Mouse (Mus musculus) urinary bladder, postnatal 4 days (tissue): ENCODE data around the gene Clp1.
"Not testable (repeated sequence)": the region's sequence is repeated elsewhere in the genome, so short reads cannot be mapped to it uniquely, and the experiment has no call there.

Source experiments
- DNase-seq, 2 experiments: peaks; one replicate each; pipeline ENCODE4 v3.0.0; 2021 to 2022; ENCODE audit warnings: low spot score in 2 of 2

The Clp1 gene

DNA sequence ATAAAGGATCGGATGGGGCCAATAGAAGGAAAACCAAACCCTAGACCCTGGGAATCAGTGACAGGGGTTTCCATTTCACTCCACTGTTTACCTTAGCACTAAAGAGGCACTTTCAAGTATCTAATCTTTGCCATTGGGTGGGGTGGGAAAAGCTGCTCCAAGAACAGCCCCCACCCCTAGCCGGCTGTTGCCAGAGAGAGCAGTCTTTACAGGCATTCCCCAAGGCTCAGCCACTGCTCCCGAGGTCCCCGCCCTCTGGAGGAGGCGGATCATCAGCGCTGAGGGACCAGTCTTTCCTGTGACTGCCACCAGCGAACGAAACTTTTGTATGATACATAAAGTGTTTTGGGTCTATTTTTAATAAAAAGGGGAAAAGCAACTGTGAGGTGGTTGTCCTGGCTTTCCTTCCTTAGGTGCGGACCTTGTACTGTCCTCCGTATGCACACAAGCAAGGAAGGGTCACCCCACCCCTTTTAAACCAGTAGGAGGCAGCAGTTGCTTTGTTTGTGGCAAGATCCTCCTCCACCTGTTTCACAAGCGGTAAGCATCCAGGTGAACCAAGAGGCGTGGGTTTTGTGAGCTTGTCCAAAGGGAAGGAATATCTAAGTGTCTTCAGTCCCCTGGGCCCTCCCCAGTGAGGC lies 11.2 kb upstream of the Clp1 start:
- peak; percentile 37 to 62 for DNase-seq

DNA sequence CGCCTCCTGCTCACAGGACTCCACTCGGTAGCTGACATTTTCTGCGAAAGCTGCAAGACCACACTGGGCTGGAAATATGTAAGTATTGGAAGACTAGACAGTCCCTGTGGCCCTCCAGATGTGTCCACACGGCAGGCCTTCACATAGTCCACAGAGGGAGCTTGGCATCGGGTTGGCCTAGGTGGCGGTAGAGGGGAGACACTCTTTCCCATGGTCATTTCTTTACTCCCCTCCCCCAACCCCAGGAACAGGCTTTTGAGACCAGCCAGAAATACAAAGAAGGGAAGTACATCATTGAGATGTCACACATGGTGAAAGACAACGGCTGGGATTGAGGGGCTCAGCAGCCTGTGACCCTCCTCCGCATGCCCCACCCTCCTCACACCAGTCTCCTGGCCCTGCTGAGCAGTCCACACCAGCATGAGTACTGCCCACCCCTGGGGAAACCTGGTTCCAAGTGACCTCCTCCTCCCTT lies 10.3 kb upstream of the Clp1 start:
- DNase-seq, result no peak

DNA sequence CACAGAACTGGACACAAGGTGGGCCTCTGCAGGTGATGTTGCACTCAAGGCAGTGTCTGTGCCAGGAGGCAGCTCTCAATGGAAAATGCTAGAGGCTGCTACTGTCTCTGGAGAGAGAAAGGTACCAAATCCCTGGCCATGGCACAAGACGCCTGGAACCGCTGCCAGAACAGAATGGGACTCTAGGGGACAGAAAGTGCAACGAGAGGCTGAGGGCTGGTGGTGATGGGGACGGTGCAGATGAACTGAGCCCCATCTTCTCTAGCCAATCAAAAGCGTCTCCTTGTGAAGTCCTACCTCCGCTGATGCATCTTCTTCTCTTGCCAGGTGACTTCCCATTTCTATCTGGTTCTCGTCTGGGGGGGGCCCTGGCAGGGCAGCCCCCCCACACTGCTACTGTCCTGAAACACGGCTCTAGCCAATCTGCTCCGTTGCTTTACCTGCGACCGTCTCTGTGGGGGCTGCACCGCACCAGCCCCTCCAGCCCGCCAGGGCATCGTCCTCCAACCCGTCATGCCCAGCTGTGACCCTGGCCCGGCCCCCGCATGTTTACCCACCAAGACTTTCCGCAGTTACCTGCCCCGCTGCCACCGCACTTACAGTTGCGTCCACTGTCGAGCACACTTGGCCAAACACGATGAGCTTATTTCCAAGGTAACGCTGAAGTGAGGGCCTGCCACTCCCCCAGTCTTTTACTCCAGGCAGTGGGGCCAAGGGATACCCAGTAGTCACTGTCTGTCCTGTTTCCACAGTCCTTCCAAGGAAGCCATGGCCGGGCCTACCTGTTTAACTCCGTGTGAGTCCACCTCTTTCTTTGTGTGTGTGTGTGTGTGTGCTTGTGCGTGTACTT lies 9.4 kb upstream of the Clp1 start:
- no peak for DNase-seq

DNA sequence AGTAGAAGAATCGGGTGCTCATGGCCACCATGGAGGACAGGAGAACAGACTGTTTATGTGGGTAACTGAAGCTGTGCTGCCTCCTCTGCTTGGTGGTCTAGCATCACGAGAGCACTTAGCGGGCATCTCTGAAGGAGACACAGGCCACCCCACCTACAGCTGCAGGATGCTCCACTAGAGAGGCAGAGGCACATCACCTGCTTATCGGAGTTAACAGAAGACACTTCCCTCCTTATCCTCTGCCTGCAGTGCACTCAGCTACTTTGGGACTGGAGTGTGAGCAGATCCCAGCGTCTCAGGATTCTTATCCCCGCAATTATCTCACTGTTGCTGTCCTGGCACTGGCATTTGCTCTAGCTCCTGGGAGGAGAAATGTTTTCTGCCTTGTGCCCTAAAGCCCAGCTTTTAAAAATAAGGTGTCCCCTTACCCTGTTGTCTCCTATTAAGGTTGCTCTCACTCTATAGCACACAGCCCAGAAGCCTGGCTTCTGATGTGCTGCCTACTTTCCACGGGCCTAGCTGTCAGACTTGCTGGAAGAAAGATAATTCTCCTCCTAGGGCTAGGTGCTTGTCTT lies 8.3 kb upstream of the Clp1 start:
- DNase-seq, result no peak

DNA sequence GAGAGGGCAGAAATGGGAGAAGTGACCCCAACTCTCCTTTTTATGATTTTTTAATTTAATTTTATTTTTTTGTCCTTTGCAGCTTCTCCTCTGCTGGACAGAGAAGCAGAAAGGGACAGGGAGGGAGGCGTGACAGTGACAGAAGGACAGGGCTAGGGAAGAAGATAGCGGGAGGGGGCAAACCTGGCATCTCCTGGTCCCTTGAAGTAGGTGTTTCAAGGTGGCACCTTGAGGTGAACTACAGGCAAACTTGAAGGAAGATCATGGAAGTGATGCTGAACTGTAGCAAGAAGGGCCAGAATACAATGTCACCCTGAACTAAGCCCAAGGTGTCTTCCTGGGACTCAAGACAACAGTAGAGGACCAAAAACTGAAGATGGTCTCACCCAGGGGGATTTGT lies 7.8 kb upstream of the Clp1 start:
- DNase-seq, result no peak

DNA sequence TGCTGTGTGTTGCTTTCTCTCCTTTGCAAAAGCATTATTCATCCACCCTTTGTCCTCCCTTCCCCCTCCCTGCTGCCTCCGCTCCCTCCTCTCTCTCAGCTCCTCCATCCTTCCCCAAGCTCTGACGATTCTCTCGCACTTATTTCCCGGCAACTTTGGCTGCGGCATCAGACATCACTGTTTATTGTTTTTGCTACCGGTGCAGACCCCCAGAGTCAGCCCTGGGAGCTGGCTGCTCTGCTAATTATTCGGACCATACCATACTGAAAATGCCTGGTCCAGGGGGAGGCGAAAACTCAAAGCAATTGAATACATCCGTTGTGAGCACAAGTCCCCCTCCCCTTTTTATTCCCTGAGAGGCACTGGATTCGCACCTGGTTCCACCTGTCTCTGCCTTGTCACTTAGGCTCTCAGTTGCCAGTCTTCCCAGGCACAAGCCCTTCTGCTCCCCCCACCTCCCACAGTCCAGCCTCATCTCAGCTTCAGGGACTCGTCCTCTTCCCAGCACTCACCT lies 7.3 kb upstream of the Clp1 start:
- DNase-seq, result no peak

DNA sequence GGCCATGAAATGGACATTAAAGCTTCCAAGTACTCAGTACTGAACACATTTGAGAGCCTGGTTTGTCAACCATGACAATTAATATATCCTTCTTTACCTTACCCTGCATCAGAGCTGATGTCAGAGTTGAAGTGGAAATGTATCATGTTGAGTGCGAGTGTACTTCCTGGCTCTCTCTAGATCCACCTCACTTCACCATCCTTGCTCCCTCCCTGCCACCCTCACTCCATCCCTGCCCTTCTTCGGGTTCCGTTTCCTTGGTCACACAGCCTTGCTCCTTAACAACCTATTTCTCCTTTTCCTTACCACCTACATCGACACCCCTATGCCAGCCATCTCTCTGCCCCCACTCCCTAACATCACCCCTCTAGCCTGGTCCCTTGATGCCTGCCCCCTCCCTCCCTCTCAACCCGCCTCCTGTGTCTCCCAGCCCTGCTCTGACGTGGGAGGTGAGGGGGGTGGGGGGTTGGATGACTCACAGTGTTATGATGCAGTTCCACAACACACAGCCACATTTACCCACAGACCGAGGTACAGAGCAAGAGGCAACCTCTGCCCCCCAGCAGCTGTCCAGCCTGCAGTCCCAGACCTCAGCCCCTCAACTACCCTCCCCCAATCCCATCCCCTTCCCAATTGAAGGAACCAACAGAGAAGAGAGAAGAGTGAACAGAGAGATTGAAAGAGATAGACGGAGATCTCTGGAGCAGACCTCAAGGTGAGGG lies 6.6 kb upstream of the Clp1 start, which contains the start of gene Ypel4:
Ypel4 (plus strand) TSS at position 480 of the 722 bp plus-strand sequence.
- DNase-seq, result peak; percentile 27 to 62

DNA sequence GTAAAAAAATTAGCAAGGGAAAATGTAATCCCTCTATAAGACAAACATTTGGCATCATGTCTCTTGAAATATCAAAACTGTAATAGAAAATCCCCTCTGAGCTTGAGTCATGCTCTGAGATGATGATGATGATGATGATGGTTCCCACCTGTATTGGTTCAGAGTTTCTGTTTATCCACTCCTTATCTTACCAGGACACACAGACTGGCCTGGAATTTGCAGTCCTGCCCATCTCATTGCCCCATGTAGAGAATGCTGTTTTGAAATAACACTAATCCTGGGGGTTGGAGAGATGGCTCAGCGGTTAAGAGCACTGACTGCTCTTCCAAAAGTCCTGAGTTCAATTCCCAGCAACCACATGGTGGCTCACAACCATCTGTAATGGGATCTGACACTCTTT lies 5.2 kb upstream of the Clp1 start:
- no peak for DNase-seq

DNA sequence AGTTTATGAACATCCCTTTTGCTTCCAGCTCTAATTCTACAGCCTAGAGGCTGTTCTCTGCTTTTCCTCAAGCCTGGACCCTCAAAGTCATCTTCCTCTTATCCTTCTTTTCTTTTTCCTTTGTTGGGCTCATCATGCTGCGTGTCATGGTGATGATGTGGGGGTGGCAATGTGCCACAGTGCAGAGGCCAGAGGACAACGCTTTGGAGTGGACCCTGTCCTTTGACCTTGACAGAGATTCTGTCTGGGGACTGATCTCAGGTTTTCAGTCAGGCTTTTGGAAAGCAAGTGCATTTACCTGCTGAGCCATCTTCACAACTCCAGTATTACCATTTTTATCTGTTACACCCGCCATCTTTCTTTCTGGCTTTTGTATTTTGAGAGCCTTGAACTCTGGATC lies 4.1 kb upstream of the Clp1 start:
- no peak for DNase-seq

DNA sequence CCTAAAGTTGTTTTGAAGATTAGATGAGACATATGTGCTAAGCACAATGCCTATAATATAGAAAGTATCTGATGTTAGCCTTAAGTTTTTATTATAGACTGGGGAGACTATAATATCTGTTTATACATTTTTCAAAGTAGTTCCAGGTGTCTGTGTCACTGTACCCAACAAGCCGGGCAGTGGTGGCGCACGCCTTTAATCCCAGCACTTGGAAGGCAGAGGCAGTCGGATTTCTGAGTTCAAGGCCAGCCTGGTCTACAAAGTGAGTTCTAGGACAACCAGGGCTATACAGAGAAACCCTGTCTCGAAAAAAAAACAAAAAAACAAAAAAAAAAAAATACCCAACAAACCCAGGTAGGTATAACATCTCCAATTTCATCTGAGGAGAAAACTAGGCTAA lies 1.0 kb upstream of the Clp1 start:
- DNase-seq, result not testable (repeated sequence)

DNA sequence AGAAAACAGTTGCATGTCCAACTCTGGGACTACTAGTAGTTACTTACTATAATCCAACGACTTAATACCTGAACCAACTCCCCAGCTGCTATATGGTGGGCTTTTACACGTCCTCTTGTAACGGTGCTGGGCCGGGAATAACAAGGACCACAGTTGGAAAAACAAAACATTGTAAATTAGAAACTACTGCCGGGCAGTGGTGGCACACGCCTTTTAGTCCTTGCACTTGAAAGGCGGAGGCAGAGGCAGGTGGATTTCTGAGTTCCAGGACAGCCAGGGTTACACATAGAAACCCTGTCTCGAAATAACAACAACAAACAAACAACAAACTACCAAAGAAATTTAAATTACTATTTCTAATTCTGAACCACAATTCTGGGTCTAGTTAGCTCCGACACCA lies 434 bp downstream of the Clp1 start:
- DNase-seq, result no peak

DNA sequence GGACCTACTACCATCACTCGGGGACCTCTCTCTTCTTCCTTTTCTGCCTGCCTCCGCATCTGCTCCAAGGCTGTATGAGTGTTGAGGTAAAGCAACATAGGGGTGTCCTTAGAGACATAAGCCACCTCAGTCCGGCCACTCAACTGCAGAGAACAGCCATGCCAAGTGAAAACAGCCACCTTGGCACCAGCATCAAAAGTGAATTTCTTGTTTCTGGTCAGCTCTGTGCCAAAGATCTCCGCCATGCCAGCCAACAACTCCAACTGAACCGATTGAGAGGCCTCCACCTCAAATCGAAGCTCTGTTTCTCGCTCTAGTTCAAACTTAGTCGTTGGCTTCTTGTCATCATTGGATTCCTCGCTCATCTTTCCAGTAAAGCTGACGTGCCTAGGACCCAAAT lies 1.4 kb downstream of the Clp1 start:
- DNase-seq, result no peak

DNA sequence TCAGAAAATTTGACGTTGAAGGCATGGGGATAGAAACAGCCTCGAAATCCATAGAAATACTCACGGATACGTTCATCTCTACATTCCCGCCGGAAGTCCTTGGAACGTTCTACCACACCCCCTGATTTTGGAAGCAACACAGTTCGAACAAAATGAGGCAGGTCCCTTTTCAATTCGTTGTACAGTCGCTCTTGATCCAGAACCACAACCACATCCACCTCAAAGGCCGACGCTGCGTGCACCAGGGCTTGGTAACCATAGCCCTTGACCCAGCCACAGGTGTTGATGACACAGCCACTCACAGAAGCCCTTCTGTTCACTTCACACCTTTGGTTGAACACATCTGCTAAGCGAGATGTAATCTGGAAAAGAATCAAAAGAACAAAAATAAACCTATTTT lies 3.3 kb downstream of the Clp1 start:
- DNase-seq, result no peak

DNA sequence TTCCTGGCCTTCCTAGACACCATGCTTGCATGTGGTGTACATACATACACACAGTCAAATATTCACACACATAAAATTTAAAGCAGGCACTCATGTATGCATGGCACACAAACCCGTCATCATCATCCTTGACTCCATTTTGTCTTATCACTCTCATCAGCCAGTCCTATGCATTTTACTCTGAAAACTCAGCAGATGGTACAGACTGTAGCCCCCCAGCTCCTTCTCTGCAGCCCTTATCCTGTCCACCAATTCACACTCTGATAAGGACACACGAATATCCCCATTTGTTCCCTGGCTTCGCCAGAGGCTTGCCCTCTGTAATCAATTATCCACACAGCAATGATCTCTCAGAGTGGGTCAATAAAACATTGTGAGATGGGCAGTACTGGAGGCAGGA lies 6.0 kb downstream of the Clp1 start:
- DNase-seq, result no peak

DNA sequence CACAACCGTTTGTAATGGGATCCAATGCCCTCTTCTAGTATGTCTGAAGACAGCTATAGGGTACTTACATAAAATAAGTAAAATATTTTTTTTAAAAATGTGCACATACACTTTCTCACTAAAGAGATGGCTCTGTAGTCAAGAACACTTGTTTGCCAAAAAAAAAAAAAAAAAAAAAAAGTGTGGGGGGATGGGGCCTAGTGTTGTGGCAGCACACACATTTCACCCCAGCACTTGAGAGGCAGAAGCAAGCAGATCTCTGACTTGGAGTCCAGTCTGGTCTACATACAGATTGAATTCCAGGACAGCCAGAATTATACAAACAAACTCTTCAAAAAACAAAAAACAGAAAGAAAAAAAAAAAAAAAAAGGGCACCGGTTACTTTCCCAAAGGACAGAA lies 6.4 kb downstream of the Clp1 start:
- no peak for DNase-seq

DNA sequence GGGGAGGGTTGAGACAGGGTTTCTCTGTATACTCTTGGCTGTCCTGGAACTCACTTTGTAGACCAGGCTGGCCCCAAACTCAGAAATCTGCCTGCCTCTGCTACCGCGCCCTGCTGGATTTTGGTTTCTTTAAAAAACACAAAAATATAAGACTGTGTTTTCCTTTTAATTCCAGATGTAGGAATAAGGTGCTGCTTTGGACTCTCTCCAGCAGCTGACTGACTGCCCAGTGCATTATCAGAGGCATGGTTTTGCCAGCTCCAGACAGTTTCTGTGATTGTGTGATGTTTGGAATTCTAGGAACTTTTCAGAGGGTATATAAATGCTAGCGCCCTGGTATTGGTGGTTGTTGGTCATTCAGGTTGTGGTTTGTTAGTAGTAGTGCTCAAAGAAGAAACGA lies 9.8 kb downstream of the Clp1 start:
- no peak for DNase-seq

DNA sequence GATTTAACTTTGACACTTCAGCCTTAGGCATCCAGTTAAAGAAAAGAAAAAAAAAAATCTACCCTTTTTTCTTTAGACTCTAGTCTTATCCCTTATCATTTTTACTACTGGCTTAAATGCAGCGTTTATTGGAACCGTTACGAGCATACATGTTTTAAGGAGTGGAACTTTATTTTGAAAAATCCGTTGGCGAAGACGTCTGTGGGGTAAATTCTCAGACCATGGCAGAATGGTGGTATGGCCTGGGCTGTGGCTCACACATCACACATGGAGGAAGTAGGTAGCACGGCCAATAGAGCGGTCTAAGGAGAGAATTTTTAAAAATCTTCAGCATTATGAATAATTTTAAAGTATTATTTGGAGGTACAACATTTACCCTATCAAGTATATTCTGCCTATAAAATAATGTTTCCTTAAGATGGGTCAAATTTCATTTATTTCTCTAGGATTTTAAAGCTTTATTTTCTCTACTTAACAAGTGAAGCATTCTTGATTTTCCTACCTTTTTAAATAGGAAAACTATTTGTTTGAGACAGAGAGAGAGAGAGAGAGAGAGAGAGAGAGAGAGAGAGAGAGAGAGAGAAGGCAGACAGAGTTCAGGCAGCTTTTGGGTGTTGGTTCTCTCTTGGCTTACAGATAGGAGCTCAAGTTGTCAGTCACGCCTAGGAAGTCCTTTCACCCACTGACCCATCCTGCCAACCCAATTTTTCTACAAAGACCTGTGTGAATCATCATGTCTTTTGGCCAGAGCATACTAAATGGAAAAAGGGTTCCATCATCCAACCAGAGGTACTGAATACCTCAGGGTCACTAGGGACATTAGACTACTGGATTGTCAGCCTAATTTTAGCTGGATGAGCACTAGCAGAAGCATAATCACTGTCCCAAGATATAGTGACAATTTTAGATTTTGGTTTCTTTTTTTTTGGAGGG lies 10.5 kb downstream of the Clp1 start:
- DNase-seq, result no peak

DNA sequence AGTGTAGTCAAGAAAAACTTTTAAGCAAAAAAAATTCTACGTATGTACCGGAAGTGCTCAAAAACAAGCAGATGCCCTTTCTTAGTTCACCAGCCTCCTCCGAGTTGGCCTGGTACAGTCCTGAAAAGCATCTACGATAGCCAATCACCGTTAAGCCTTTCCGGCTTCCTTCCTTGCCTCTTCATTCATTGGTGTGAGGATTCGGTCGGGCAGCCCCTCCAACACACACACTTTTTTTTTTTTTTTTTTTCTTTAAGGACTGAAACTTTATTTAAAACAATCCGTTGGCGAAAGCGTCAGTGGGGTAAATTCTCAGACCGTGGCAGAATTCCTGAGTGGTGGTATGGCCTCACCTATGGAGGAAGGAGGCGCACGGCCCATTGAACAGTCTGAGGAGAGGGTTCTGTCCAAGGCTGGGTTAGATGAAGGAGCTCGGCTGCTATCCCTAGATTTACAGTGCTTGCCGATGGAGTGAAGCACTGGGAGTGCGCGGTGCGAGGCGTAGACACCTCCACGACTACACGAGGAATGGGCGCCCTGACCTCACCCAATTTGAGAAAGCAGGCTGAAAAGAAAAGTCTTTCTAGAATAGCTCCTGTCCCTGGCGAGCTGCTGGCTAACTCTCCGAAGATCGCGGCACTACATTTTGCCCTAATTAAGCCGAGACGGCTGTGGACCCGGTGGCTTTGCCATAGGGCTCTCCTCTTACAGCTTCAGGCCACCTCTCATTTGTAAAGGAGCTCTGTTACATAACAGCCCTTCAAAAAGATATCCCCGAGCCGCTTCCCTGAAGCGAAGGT lies 11.4 kb downstream of the Clp1 start:
- peak in 1 of 2 experiments; percentile 75 for DNase-seq

DNA sequence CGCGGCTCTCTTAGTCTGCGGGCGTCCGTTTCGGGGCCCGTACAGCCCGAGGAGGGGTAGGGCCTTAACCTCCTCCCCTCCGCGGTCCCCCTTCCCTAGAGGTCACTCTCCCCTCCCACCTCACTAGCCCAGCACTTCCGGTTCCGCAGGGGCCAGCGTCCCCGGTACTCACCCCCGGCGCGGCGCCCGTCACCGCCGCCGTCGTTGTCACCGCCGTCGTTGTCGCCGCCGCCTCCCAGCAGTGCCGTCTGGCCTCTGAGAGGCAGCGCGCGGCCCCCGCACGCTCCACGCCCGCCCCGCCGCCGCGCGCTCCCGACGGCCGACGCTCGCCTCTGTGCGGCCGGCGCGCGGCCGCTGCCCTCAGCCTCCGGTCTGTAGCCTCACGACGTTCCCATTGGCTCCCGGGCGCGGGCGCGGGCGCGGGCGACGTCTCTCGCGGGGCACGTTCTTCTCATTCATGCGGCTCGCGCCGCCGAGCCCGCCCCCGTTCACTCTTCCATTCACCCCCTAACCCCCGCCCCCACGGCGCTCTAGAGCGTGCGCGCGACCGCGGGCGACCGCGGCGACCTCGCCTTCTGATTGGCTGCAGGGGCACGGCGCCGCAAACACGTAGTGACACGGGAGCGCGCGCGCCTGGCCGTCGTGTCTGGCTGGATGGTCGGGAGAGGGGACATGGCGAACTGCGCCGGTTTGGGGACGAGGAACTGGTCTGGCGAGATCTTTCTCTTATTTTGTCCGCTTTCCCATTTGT lies 12.2 kb downstream of the Clp1 start, which contains the start of gene Zdhhc5:
Zdhhc5 (minus strand) TSS at position 370 of the 751 bp plus-strand sequence.
- peak; percentile 99 for DNase-seq
